Mouse (Mus musculus): ENCODE measurements around the gene Atp4b. TPM values are rescaled to one million over a fixed set of nuclear protein-coding genes. Genes with fewer than 3 reads are reported as not detected.

The Atp4b gene
- polyA plus RNA-seq, 1 experiment from 2014 or later = not detected

Other genes with a start within 250 kb of the Atp4b start
- gene Lamp1, start 237.7 kb downstream of the Atp4b start, polyA plus RNA-seq (2018) = 2,068 to 3,979 TPM (median 3,748 TPM) in 3 replicates
- 0.34 to 2.2 TPM in 2 of 3 replicates, not detected in the other for gene Grtp1, start 196.2 kb downstream of the Atp4b start, polyA plus RNA-seq (2018)
- gene Adprhl1, start 142.7 kb downstream of the Atp4b start, polyA plus RNA-seq (2018) = 0.04 TPM in 1 of 3 replicates, not detected in the others
- gene Dcun1d2, start 108.7 kb downstream of the Atp4b start, polyA plus RNA-seq (2018) = 15.6 to 22.2 TPM (median 18.5 TPM) in 3 replicates
- 14.2 to 17.3 TPM (median 16.8 TPM) in 3 replicates for gene Tmco3, start 108.6 kb downstream of the Atp4b start, polyA plus RNA-seq (2018)
- gene Tfdp1, start 58.1 kb downstream of the Atp4b start, polyA plus RNA-seq (2018) = 30.2 to 74.7 TPM (median 31.2 TPM) in 3 replicates
- not detected in 3 replicates for gene Grk1, start 8.3 kb upstream of the Atp4b start, polyA plus RNA-seq (2018)
- gene Tmem255b, start 38.4 kb upstream of the Atp4b start, polyA plus RNA-seq (2018) = not detected in 3 replicates
- gene Gas6, start 97.7 kb upstream of the Atp4b start, polyA plus RNA-seq (2018) = 596 to 877 TPM (median 653 TPM) in 3 replicates
- not detected in 3 replicates for gene 1700029H14Rik, start 165.6 kb upstream of the Atp4b start, polyA plus RNA-seq (2018)